Mouse (Mus musculus): ENCODE data around the gene Trim27.

DNA sequence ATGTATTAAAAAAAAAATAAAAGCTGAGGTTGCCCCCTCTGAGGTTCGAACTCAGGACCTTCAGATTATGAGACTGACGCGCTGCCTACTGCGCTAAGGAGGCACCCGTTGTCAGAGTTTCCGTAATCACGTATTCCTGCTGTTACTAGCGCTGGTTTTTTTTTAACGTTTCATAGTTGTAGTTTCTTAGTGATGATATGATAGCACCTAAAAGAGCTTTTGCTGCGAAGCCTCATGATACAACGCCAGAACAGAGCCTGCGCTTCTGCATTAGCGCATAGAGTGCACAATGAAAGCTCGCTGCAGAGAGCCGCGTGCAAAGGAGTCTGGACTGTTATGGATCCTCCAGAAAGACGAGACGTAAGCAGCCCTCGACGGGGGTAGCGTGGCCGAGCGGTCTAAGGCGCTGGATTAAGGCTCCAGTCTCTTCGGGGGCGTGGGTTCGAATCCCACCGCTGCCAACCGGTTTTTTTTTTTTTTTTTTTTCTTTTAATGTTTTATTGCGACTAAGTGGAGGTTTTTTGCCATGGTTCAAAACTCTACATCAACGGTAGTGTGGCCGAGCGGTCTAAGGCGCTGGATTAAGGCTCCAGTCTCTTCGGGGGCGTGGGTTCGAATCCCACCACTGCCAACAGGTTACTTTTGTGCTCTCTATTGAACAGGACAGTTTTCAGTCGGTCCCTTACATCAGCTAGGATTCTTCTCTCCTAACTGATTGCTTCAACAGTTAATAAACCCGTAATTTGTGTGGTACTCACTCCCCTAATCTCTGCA lies 9.4 kb upstream of the Trim27 start:
- TF ChIP-seq CTCF (IDR thresholded peaks at IDR 0.05; ENCODE audit: low read depth, low read length): no peak
- TF ChIP-seq POLR2A (IDR thresholded peaks at IDR 0.05; ENCODE audit: insufficient read depth, low read length): no peak
- no peak for TF ChIP-seq EP300 (IDR thresholded peaks at IDR 0.05; ENCODE audit: insufficient read depth, low read depth, low read length)
